Mouse (Mus musculus): Measurements from ENCODE around the gene B3gnt8. TPM values are rescaled to one million over a fixed set of nuclear protein-coding genes. Genes with fewer than 3 reads are reported as not detected.

The B3gnt8 gene
- polyA plus RNA-seq, 1 experiment from 2014 or later = 5.1 TPM

DNA sequence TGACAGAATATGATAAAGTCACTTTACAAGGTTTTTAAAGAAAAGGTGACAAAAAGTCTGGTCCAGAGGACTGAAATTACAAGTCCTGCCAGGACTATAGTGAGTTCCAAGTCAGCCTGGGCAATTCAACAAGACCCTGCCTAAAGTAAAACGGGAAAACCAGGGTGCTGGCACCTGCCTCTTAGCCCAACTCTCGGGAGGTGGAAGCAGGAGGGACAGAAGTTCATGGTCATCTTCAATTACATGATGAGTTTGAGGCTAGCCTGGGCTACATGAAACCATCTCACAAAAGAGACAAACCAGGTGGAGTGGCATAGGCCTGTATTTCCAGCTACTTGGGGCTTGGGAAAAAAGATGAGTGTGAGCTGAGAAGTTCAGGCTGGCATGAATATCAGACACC, 45.2 kb downstream of the B3gnt8 start:
- Histone ChIP-seq H3K9ac (no peak overlapping the region), H3K4me3 (no peak overlapping the region), H3K36me3 (peaks cover 32% of the 10 kb centered on the region), H3K4me1 (peaks cover 13% of the 10 kb centered on the region), H3K9me3 (0 out of 2 replicates have a peak, but pooled peaks cover 4% of the 10 kb centered on the region), H3K27me3 (peaks cover 37% of the 10 kb centered on the region), H3K27ac (no peak overlapping the region), H3K4me2 (replicated peaks) (no peak overlapping the region)
- WGBS = 69% methylated on average over 2 of the region's 2 CpGs
- ATAC-seq (ENCODE audit: low FRiP score, low read depth) = no peak

DNA sequence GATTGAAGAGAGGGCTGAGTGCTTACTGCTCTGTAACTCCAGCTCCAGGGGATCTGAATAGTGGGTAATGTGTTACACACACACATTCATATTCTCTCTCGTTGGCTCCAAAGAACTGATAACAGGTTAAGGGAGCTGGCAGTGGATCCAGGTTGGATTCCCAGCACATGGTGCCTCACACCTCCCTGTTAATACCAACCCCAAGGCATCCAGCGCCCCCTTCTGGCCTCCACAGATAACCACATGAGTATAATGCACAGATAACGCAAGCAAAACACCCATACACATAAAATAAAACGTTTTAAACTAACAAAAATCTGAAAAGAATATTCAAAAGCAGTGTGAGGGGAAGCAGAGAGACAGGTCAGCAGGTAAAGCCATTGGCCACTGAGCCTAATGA, 46.0 kb downstream of the B3gnt8 start:
- Histone ChIP-seq H3K27me3 (peaks cover 41% of the 10 kb centered on the region), H3K4me3 (no peak overlapping the region), H3K27ac (no peak overlapping the region), H3K9me3 (0 out of 2 replicates have a peak, but pooled peaks cover 4% of the 10 kb centered on the region), H3K4me2 (replicated peaks) (no peak overlapping the region), H3K9ac (no peak overlapping the region), H3K36me3 (peaks cover 24% of the 10 kb centered on the region), H3K4me1 (peaks cover 13% of the 10 kb centered on the region)
- 52% methylated on average over 4 of the region's 4 CpGs for WGBS
- ATAC-seq (ENCODE audit: low FRiP score, low read depth) = no peak

DNA sequence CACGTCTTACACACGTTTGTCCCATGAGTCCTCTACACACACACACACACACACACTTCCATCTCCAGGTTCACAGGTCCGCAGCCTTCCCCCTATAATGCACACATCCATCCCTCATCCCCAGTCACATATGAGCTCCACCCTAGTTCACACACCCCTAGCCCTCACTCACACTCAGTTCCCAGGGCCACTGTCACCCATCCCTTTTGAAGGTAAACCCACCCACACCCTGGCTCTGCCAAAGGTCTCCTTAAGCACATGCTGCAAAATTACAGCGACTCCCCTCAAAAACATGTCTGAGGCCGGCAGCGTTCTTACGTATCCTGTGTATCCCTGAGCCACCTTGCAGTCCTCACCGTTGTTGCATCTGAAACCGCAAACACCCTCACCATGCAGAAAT, 47.8 kb downstream of the B3gnt8 start:
- ATAC-seq (ENCODE audit: low FRiP score, low read depth) = no peak
- H3K4me3 ChIP-seq = peak overlapping the region; percentile 40
- H3K27me3 ChIP-seq = peaks cover 52% of the 10 kb centered on the region

GRCm38 (mm10) chr7:25674719-25675300, 48.4 kb downstream of the B3gnt8 start, which contains the start of gene Tmem91:
Gene Tmem91 (minus strand): TSS chr7:25675166.
- H3K4me3 ChIP-seq = peak within 1 kb of the TSS; percentile 40
- 0 out of 2 replicates have a peak, but pooled peaks cover 4% of the 10 kb centered on the region for H3K9me3 ChIP-seq
- peaks cover 53% of the 10 kb centered on the region for H3K27me3 ChIP-seq
- no peak within 1 kb of the TSS for H3K27ac ChIP-seq
- WGBS = 2% methylated on average over 29 of the region's 29 CpGs
- peak within 1 kb of the TSS; percentile 68 for H3K4me2 ChIP-seq (replicated peaks)
- ATAC-seq (ENCODE audit: low FRiP score, low read depth) = no peak
- peaks cover 13% of the 10 kb centered on the region for H3K4me1 ChIP-seq
- peak within 1 kb of the TSS; percentile 55 for H3K9ac ChIP-seq
- H3K36me3 ChIP-seq = 0 out of 2 replicates have a peak, but pooled peaks cover under 1% of the 10 kb centered on the region

More for the DNA sequence above, 47.8 kb downstream of the B3gnt8 start:
- WGBS = 31% methylated on average over 9 of the region's 9 CpGs
- no peak overlapping the region for H3K27ac ChIP-seq
- H3K4me1 ChIP-seq = peaks cover 13% of the 10 kb centered on the region
- H3K36me3 ChIP-seq = peaks cover 6% of the 10 kb centered on the region
- H3K4me2 ChIP-seq (replicated peaks) = peak overlapping the region; percentile 68
- H3K9me3 ChIP-seq = 0 out of 2 replicates have a peak, but pooled peaks cover 4% of the 10 kb centered on the region
- peak overlapping the region; percentile 55; the same call in 1 of the 2 replicates for H3K9ac ChIP-seq

GRCm38 (mm10) chr7:25675405-25675804, 49.0 kb downstream of the B3gnt8 start:
- Histone ChIP-seq H3K36me3 (no peaks in the 10 kb centered on the region), H3K4me3 (peak overlapping the region; percentile 40; the same call in 1 of the 2 replicates), H3K27me3 (peaks cover 53% of the 10 kb centered on the region), H3K4me2 (replicated peaks) (peak overlapping the region; percentile 68), H3K27ac (no peak overlapping the region), H3K4me1 (peaks cover 18% of the 10 kb centered on the region), H3K9ac (no peak overlapping the region), H3K9me3 (0 out of 2 replicates have a peak, but pooled peaks cover 4% of the 10 kb centered on the region)
- no peak for ATAC-seq (ENCODE audit: low FRiP score, low read depth)
- WGBS = 48% methylated on average over 6 of the region's 6 CpGs

GRCm38 (mm10) chr7:25676085-25676781, 49.8 kb downstream of the B3gnt8 start:
- peaks cover 53% of the 10 kb centered on the region for H3K27me3 ChIP-seq
- H3K4me2 ChIP-seq (replicated peaks) = no peak overlapping the region
- H3K9me3 ChIP-seq = 0 out of 2 replicates have a peak, but pooled peaks cover 4% of the 10 kb centered on the region
- no peak overlapping the region for H3K27ac ChIP-seq
- peaks cover 20% of the 10 kb centered on the region for H3K4me1 ChIP-seq
- H3K4me3 ChIP-seq = no peak overlapping the region
- H3K9ac ChIP-seq = no peak overlapping the region
- no peak for ATAC-seq (ENCODE audit: low FRiP score, low read depth)
- 60% methylated on average over 15 of the region's 15 CpGs for WGBS
- H3K36me3 ChIP-seq = no peaks in the 10 kb centered on the region

DNA sequence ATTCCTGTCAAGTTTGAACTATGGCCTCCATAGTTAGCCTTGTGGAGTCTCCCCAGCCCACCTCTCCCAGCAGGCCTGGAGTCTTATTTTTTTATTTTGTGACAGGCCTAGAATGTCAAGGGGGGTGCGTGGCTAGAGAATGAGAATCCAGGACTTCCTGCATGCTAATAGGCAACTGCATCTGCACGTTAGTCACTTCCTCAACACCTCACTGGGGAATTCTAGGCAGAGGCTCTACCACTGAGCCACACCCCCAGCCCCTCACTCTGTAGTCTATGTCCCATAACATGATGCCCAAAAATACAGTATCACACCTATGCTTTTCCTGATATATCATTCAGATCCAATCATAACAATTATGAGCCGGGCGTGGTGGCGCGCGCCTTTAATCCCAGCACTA, 50.6 kb downstream of the B3gnt8 start:
- Histone ChIP-seq H3K36me3 (no peaks in the 10 kb centered on the region), H3K27ac (no peak overlapping the region), H3K4me2 (replicated peaks) (no peak overlapping the region), H3K9ac (no peak overlapping the region), H3K4me1 (peaks cover 24% of the 10 kb centered on the region), H3K9me3 (0 out of 2 replicates have a peak, but pooled peaks cover 4% of the 10 kb centered on the region), H3K4me3 (no peak overlapping the region), H3K27me3 (peaks cover 53% of the 10 kb centered on the region)
- WGBS = 93% methylated on average over 7 of the region's 7 CpGs
- no peak for ATAC-seq (ENCODE audit: low FRiP score, low read depth)

- Histone ChIP-seq H3K9ac (peak overlapping the region; percentile 68), H3K4me1 (peaks cover 17% of the 10 kb centered on the region), H3K4me3 (peak overlapping the region; percentile 66), H3K9me3 (no peaks in the 10 kb centered on the region), H3K27ac (no peak overlapping the region), H3K4me2 (replicated peaks) (peak overlapping the region; percentile 69), H3K36me3 (peaks cover 5% of the 10 kb centered on the region; the same call in 1 of the 2 replicates), H3K27me3 (peaks cover 32% of the 10 kb centered on the region)
- 8% methylated on average over 6 of the region's 6 CpGs for WGBS
- no peak for ATAC-seq (ENCODE audit: low FRiP score, low read depth)
Measured at GRCm38 (mm10) chr7:25679971-25680370, 53.5 kb downstream of the B3gnt8 start.

GRCm38 (mm10) chr7:25680514-25681258, 54.2 kb downstream of the B3gnt8 start, which contains the start of gene B9d2:
Gene B9d2 (plus strand): TSS chr7:25680780.
- Histone ChIP-seq H3K27ac (peak within 1 kb of the TSS; percentile 91), H3K36me3 (peaks cover 5% of the 10 kb centered on the region; the same call in 1 of the 2 replicates), H3K4me3 (peak within 1 kb of the TSS; percentile 66), H3K4me2 (replicated peaks) (peak within 1 kb of the TSS; percentile 69), H3K9me3 (no peaks in the 10 kb centered on the region), H3K9ac (peak within 1 kb of the TSS; percentile 68), H3K4me1 (peaks cover 15% of the 10 kb centered on the region), H3K27me3 (peaks cover 29% of the 10 kb centered on the region)
- peak; percentile 96 for ATAC-seq (ENCODE audit: low FRiP score, low read depth)
- WGBS = under 1% methylated on average over 46 of the region's 46 CpGs

DNA sequence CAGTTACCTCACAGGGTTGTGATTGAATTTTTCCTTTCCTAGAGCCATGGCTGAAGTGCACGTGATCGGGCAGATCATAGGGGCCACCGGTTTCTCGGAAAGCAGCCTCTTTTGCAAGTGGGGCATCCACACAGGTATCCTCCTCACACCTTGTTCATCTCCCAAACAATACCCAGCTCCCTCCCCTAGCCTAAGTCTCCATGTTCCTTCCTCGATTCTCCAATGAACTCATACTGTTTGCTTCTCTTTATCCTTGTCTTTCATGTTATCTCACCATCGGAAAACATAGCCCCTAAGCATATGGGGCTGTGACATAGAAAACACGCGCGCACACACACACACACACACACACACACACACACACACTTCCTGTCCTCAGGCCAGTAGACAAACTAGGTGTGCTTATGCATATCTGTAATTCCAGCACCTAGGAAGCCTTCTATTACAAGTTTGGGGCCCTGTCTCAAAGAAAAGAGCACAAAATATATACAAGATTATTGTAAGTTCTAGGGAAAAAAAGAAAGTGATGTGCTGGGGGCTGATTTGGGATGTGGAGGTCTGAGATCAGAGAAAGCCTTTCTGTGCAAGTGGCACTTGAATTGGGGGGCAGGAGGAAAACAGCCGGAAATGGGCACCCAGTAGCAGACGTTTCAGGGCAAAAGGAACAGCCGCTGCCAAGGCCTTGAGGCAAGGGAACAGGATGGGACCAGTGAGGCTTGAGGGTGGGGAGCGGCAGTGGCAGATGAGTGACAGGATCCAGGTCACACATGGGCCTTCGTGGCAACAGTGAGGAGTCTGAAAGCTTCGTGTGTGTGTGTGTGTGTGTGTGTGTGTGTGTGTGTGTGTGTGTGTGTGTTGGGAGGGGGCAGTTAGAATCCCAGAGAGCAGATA, 55.1 kb downstream of the B3gnt8 start:
- H3K9me3 ChIP-seq = no peaks in the 10 kb centered on the region
- ATAC-seq (ENCODE audit: low FRiP score, low read depth) = 0 out of 2 replicates have a peak, but pooled peaks have one; percentile 2
- H3K4me1 ChIP-seq = peaks cover 19% of the 10 kb centered on the region
- peaks cover 5% of the 10 kb centered on the region; the same call in 1 of the 2 replicates for H3K36me3 ChIP-seq
- 66% methylated on average over 15 of the region's 15 CpGs for WGBS
- peaks cover 30% of the 10 kb centered on the region for H3K27me3 ChIP-seq
- no peak overlapping the region for H3K27ac ChIP-seq
- peak overlapping the region; percentile 69 for H3K4me2 ChIP-seq (replicated peaks)
- H3K9ac ChIP-seq = peak overlapping the region; percentile 4; the same call in 1 of the 2 replicates
- H3K4me3 ChIP-seq = peak overlapping the region; percentile 66

Data from limb, embryonic 13.5 days (tissue).